Mouse (Mus musculus) MEL (cell line): ENCODE measurements around the gene Ckap5. TPM values are rescaled to one million over a fixed set of nuclear protein-coding genes. Genes with fewer than 3 reads are reported as not detected.

Experiments used
- DNase-seq: peaks from one replicate; pipeline ENCODE4 v3.0.0; 2011; ENCODE audit warnings: low read depth, low spot score
- H3K27ac ChIP-seq: 2 replicates; pipeline ENCODE4 v1.5.1; 2012; ENCODE audit warnings: low read depth, mild to moderate bottlenecking, control low read depth, low read length, moderate library complexity; ENCODE audit not compliant: control insufficient read depth
- H3K27me3 ChIP-seq, 2 experiments: fragments of 150-350 bp in 1 of 2; sonication (generic) in 1 of 2; 2 replicates each; pipeline ENCODE4 v1.6.1; 2012; ENCODE audit warnings: low read length in 2 of 2, mild to moderate bottlenecking in 2 of 2, improper control_type of control experiment in 1 of 2, moderate library complexity in 1 of 2; ENCODE audit not compliant: insufficient read depth in 2 of 2, control insufficient read depth in 1 of 2
- H3K36me3 ChIP-seq, 2 experiments: 2 replicates each; pipeline ENCODE4 v1.6.1; 2012 to 2014; ENCODE audit warnings: low read length in 2 of 2, improper control_type of control experiment in 1 of 2, inconsistent platforms in 1 of 2, mild to moderate bottlenecking in 1 of 2; ENCODE audit not compliant: insufficient read depth in 2 of 2, control insufficient read depth in 1 of 2
- H3K4me1 ChIP-seq, 2 experiments: fragments of 150-350 bp in 1 of 2; sonication (generic) in 1 of 2; 2 replicates each; pipeline ENCODE4 v1.6.1; 2012; ENCODE audit warnings: low read length in 2 of 2, improper control_type of control experiment in 1 of 2, mild to moderate bottlenecking in 1 of 2; ENCODE audit not compliant: insufficient read depth in 2 of 2, control insufficient read depth in 1 of 2
- H3K4me3 ChIP-seq, 2 experiments: fragments of 150-350 bp in 1 of 2; sonication (generic) in 1 of 2; 2 replicates each; pipeline ENCODE4 v1.5.1; 2012; ENCODE audit warnings: low read depth in 2 of 2, low read length in 2 of 2, mild to moderate bottlenecking in 2 of 2, moderate library complexity in 2 of 2, control low read depth in 1 of 2, improper control_type of control experiment in 1 of 2; ENCODE audit not compliant: control insufficient read depth in 1 of 2, insufficient read depth in 1 of 2
- H3K79me2 ChIP-seq: 2 replicates; pipeline ENCODE4 v1.6.1; 2012; ENCODE audit warnings: mild to moderate bottlenecking, low read length, moderate library complexity; ENCODE audit not compliant: control insufficient read depth, poor library complexity, insufficient read depth
- H3K9ac ChIP-seq: 2 replicates; pipeline ENCODE4 v1.6.1; 2012; ENCODE audit warnings: low read depth, mild to moderate bottlenecking, control low read depth, low read length, moderate library complexity; ENCODE audit not compliant: control insufficient read depth, poor library complexity, severe bottlenecking
- H3K9me3 ChIP-seq: fragments of 150-350 bp; sonication (generic); replicated peaks from 2 replicates; pipeline ENCODE4 v1.6.1; 2012; ENCODE audit warnings: mild to moderate bottlenecking, low read length, improper control_type of control experiment, moderate library complexity; ENCODE audit not compliant: insufficient read depth
- CHD2 ChIP-seq: IDR thresholded peaks from 2 replicates; pipeline ENCODE4 v1.6.1; 2011; ENCODE audit warnings: low read length, improper control_type of control experiment
- CTCF ChIP-seq, 3 experiments: IDR thresholded peaks in 2 of 3; conservative IDR thresholded peaks in 1 of 3; 2 replicates each; pipeline ENCODE4 v1.5.1; 2011 to 2012; ENCODE audit warnings: low read length in 3 of 3, low read depth in 2 of 3, mild to moderate bottlenecking in 2 of 3, improper control_type of control experiment in 1 of 3, inconsistent platforms in 1 of 3, mixed read lengths in 1 of 3, moderate library complexity in 1 of 3; ENCODE audit not compliant: control insufficient read depth in 1 of 3, insufficient read depth in 1 of 3, poor library complexity in 1 of 3, severe bottlenecking in 1 of 3
- E2F4 ChIP-seq: IDR thresholded peaks from 2 replicates; pipeline ENCODE4 v1.6.1; 2011; ENCODE audit warnings: low read depth, low read length, improper control_type of control experiment, borderline replicate concordance
- EP300 ChIP-seq, 2 experiments: IDR thresholded peaks; 2 replicates each; pipeline ENCODE4 v1.6.1; 2011; ENCODE audit warnings: improper control_type of control experiment in 2 of 2, low read length in 2 of 2, low read depth in 1 of 2, mild to moderate bottlenecking in 1 of 2
- ETS1 ChIP-seq: IDR thresholded peaks from 2 replicates; pipeline ENCODE4 v1.6.1; 2012; ENCODE audit warnings: low read depth, mild to moderate bottlenecking, inconsistent platforms, low read length, improper control_type of control experiment, moderate library complexity
- HCFC1 ChIP-seq: IDR thresholded peaks from 2 replicates; pipeline ENCODE4 v1.6.1; 2012; ENCODE audit warnings: low read depth, mild to moderate bottlenecking, inconsistent platforms, low read length, improper control_type of control experiment, moderate library complexity
- SMC3 ChIP-seq: IDR thresholded peaks from 2 replicates; pipeline ENCODE4 v1.6.1; 2011; ENCODE audit warnings: low read depth, low read length, improper control_type of control experiment
- TAL1 ChIP-seq: IDR thresholded peaks from 2 replicates; pipeline ENCODE4 v1.6.1; 2012; ENCODE audit warnings: mild to moderate bottlenecking, inconsistent platforms, low read length, moderate library complexity, mixed read lengths
- ZKSCAN1 ChIP-seq: IDR thresholded peaks from 2 replicates; pipeline ENCODE4 v1.6.1; 2012; ENCODE audit warnings: low read depth, mild to moderate bottlenecking, inconsistent platforms, low read length, improper control_type of control experiment, moderate library complexity
- polyA plus RNA-seq, 2 experiments: library from polyadenylated mRNA; stranded (reverse) in 1 of 2; unstranded in 1 of 2; fragments of >175 nt in 1 of 2; fragments of >200 nt in 1 of 2; gene quantifications; 2 replicates each; pipeline versions ENCODE4 v1.2.1 to v1.2.4; 2012; ENCODE audit warnings: low replicate concordance in 2 of 2, low read depth in 1 of 2; ENCODE audit not compliant: insufficient read length in 2 of 2, insufficient read depth in 1 of 2, missing spikeins in 1 of 2
- total RNA-seq: library from RNA; depleted of rRNA; stranded (reverse); fragments of 300-350 nt; gene quantifications from 2 replicates; pipeline ENCODE4 v1.2.3, GENCODE M21; 2012

The Ckap5 gene
- total and polyA plus RNA-seq, 3 experiments, result 44.0 to 57.1 (median 45.3) TPM

DNA sequence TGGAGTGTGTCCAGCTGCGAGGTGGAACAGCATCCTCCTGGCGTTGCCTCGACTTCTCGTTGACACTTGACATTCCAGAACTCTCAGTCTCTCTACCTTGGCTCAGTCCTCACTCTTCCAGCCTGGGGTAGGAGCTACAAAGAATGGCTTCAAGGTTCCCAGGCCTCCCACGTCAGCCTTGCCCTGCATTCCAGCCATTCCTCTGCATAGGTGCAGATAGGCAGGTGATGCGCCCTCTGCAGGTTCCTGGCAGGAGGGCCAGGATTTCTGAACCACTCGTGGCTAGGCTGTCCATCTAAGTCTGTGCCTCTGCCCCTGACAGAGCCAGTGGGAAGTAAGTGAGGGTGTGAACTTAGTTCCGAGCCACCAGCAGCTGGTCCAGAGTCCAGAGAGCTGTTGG, 130.2 kb downstream of the Ckap5 start:
- peaks cover 4% of the 10 kb centered on the region; the same call in 1 of the 2 replicates for H3K79me2 ChIP-seq
- DNase-seq, result no peak
- TF ChIP-seq E2F4 (no peak), ETS1 (no peak), CTCF (IDR thresholded peaks at IDR 0.05 in 2 of 3, conservative IDR thresholded peaks at IDR 0.05 in 1 of 3; ENCODE audit: control insufficient read depth in 1 of 3, insufficient read depth in 1 of 3, low read depth in 2 of 3, low read length in 3 of 3, poor library complexity in 1 of 3, severe bottlenecking in 1 of 3) (peak; percentile 23 to 50 (median 35); a peak in 5 of 6 replicates), SMC3 (peak; percentile 10; the same call in 1 of the 2 replicates)
- TF ChIP-seq, all 39 proteins: peak for 2
- Histone ChIP-seq H3K4me3 (no peak overlapping the region), H3K36me3 (no peaks in the 10 kb centered on the region; a peak in 2 of 4 replicates), H3K9me3 (no peaks in the 10 kb centered on the region), H3K27ac (no peak overlapping the region), H3K27me3 (no peaks in the 10 kb centered on the region), H3K9ac (no peak overlapping the region), H3K4me1 (no peaks in the 10 kb centered on the region; a peak in 1 of 4 replicates)

DNA sequence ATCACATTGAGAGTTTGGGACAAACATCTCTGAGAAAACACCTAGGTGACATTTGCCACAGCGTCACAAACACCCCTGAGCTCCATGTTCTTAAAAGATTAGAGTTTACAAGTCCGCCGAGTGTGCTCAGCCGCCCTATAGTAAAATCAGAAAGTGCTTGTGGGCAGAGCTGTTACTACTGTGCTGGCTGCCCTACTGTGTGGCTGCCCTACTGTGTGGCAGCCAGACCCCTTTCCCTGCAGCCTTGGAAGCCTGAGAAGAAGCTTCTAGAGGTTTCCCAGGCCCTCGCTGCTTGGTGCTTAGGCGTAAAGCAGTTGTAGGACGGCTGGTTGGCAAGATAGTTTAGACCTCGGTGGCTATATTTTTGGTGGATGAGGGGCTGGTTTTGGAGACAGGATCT, 133.1 kb downstream of the Ckap5 start:
- no peak for DNase-seq
- TF ChIP-seq CHD2 (no peak), EP300 (IDR thresholded peaks at IDR 0.05; ENCODE audit: low read depth in 1 of 2, low read length in 2 of 2) (no peak), ZKSCAN1 (peak; percentile 95)
- TF ChIP-seq, all 39 proteins: peak for 1
- Histone ChIP-seq H3K9me3 (no peaks in the 10 kb centered on the region), H3K27me3 (no peaks in the 10 kb centered on the region), H3K79me2 (no peaks in the 10 kb centered on the region), H3K36me3 (peaks cover 0 to 2% of the 10 kb centered on the region in 2 experiments; a peak in 2 of 4 replicates), H3K27ac (no peak overlapping the region), H3K9ac (no peak overlapping the region), H3K4me1 (no peaks in the 10 kb centered on the region; a peak in 1 of 4 replicates), H3K4me3 (no peak overlapping the region)

DNA sequence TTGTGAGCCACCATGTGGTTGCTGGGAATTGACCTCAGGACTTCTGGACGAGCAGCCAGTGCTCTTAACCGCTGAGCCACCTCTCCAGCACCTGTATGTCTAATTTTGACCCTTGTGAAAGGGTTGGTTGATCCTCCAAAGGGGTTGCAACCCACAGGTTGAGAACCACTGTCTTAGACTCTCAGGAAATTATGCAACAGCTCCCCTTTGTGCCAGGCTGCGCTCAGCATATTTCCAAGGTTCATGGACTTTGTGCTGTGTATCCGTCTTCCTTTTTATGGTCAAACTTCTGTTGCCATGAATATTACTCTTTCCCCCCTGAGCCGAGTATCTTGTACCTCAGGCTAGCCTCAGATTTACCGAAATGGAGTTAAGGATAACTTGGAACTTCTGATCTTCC, 134.4 kb downstream of the Ckap5 start:
- TF ChIP-seq TAL1, result no peak
- no peak for TF ChIP-seq HCFC1
- Histone ChIP-seq H3K4me3 (no peak overlapping the region), H3K9me3 (no peaks in the 10 kb centered on the region)

More for the DNA sequence above, 134.4 kb downstream of the Ckap5 start:
- no peak overlapping the region for H3K27ac ChIP-seq
- H3K9ac ChIP-seq, result no peak overlapping the region
- H3K79me2 ChIP-seq, result no peaks in the 10 kb centered on the region
- no peak for DNase-seq
- peaks cover 0 to 2% of the 10 kb centered on the region in 2 experiments; a peak in 2 of 4 replicates for H3K4me1 ChIP-seq
- H3K36me3 ChIP-seq, result peaks cover 0 to 2% of the 10 kb centered on the region in 2 experiments; a peak in 1 of 4 replicates
- H3K27me3 ChIP-seq, result no peaks in the 10 kb centered on the region
